Mouse (Mus musculus): ENCODE data around the gene Arhgef10l. TPM values are rescaled to one million over a fixed set of nuclear protein-coding genes. Genes with fewer than 3 reads are reported as not detected.

The Arhgef10l gene
- polyA plus RNA-seq, 2 experiments, result 2.4 to 2.5 TPM

DNA sequence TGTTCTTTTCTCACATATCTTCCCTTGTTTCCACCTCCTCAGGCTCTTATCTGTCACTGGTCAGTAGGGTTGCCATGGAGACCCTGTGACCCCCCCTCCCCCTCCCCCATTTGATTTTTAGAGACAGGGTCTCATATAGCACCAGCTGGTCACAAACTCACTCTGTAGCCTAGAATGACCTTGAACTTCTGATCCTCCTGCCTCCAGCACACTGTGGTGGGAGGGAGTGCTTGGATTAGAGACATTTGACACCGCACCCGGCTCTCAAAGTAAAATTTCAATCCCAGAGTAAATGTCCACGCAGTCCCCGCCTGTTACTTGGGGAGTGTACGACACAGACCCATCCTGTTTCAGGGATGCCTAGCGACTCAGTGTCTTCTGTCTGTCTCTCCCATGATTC, 51.7 kb downstream of the Arhgef10l start:
- H3K4me1 ChIP-seq (replicated peaks; ENCODE audit: control insufficient read depth in 2 of 2, insufficient read depth in 2 of 2, low read length in 1 of 2), result peaks cover 0 to 8% of the 10 kb centered on the region in 2 experiments; a peak in 1 of 4 replicates
- H3K36me3 ChIP-seq (replicated peaks; ENCODE audit: control insufficient read depth, insufficient read depth, low read depth), result no peaks in the 10 kb centered on the region
- H3K4me3 ChIP-seq (ENCODE audit: insufficient read depth in 1 of 2, low read depth in 2 of 2, low read length in 2 of 2), result no peak overlapping the region
- H3K9me3 ChIP-seq (ENCODE audit: control insufficient read depth, low read length), result no peaks in the 10 kb centered on the region
- DNase-seq (ENCODE audit: low read depth in 3 of 3, low spot score in 3 of 3), result no peak
- 64% methylated on average over 6 of the region's 6 CpGs for WGBS (ENCODE audit: insufficient replicate concordance)
- TF ChIP-seq EP300 (IDR thresholded peaks at IDR 0.05; ENCODE audit: low read depth) (no peak), CTCF (IDR thresholded peaks at IDR 0.05; ENCODE audit: low read depth) (no peak)
- H3K4me2 ChIP-seq (ENCODE audit: low read depth), result no peak overlapping the region
- no peaks in the 10 kb centered on the region for H3K27me3 ChIP-seq (ENCODE audit: control insufficient read depth, insufficient read depth, low read length)
- no peak overlapping the region for H3K27ac ChIP-seq
- no peak for ATAC-seq (ENCODE audit: insufficient read depth)
- H3K9ac ChIP-seq (replicated peaks), result no peak overlapping the region

GRCm38 (mm10) chr4:140610841-140611609, 54.8 kb downstream of the Arhgef10l start:
- Histone ChIP-seq H3K9me3 (ENCODE audit: control insufficient read depth, low read length) (no peaks in the 10 kb centered on the region), H3K4me1 (replicated peaks; ENCODE audit: control insufficient read depth in 2 of 2, insufficient read depth in 2 of 2, low read length in 1 of 2) (peaks cover 0 to 4% of the 10 kb centered on the region in 2 experiments; a peak in 1 of 4 replicates), H3K4me3 (ENCODE audit: insufficient read depth in 1 of 2, low read depth in 2 of 2, low read length in 2 of 2) (no peak overlapping the region), H3K9ac (replicated peaks) (no peak overlapping the region), H3K27me3 (ENCODE audit: control insufficient read depth, insufficient read depth, low read length) (no peaks in the 10 kb centered on the region), H3K36me3 (replicated peaks; ENCODE audit: control insufficient read depth, insufficient read depth, low read depth) (no peaks in the 10 kb centered on the region), H3K4me2 (ENCODE audit: low read depth) (no peak overlapping the region), H3K27ac (no peak overlapping the region)
- 48% methylated on average over 12 of the region's 12 CpGs for WGBS (ENCODE audit: insufficient replicate concordance)
- ATAC-seq (ENCODE audit: insufficient read depth) (no peak), DNase-seq (ENCODE audit: low read depth in 3 of 3, low spot score in 3 of 3) (no peak)
- TF ChIP-seq CTCF (IDR thresholded peaks at IDR 0.05; ENCODE audit: low read depth), result no peak

DNA sequence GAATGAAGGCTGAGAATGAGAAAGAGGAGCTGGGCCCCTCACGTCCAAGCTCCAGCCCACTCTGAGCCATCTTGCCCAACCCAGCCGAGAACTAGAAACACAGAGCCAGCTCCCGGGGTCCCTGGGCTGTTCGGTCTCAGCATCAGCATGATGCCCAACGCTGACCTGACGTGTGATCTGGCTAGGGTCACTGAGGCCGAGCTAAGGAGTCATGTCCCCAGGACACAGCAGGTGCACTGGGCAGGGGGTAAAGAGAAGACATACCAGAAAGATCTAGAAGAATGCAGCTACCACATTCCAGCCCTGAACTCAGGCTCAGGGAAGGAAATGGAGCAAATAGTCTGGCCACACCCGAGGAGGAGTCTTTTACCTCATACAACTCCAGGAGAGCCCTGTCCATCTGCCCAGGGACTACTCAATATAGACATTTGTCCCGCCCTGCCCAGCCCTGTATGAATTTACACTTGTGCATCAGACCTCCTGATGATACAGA, 57.5 kb downstream of the Arhgef10l start:
- TF ChIP-seq EP300 (IDR thresholded peaks at IDR 0.05; ENCODE audit: low read depth) (no peak), CTCF (IDR thresholded peaks at IDR 0.05; ENCODE audit: low read depth) (no peak)
- 64% methylated on average over 9 of the region's 9 CpGs for WGBS (ENCODE audit: insufficient replicate concordance)

DNA sequence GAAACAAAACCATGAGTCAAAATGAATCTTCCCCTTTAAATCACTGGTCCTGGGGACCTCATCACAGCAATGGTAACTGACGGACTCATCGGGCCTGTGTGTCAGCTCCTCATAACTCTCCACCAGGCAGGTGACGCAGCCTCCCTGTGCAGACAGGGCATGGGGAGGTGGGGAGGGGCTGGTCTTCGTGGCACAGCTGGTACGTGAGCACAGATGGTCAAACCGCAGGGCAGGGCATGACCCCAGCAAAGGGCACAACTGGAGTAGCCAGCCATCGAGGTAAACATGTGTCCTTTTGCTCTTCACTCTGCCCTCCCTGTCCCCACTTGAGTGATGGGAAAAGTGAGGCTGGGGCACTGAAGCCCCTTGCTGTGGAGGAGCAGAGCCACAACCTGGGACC, 59.0 kb downstream of the Arhgef10l start:
- no peaks in the 10 kb centered on the region for H3K4me1 ChIP-seq (replicated peaks; ENCODE audit: control insufficient read depth in 2 of 2, insufficient read depth in 2 of 2, low read length in 1 of 2)
- H3K27me3 ChIP-seq (ENCODE audit: control insufficient read depth, insufficient read depth, low read length), result no peaks in the 10 kb centered on the region
- H3K4me3 ChIP-seq (ENCODE audit: insufficient read depth in 1 of 2, low read depth in 2 of 2, low read length in 2 of 2), result no peak overlapping the region
- H3K36me3 ChIP-seq (replicated peaks; ENCODE audit: control insufficient read depth, insufficient read depth, low read depth), result no peaks in the 10 kb centered on the region
- WGBS (ENCODE audit: insufficient replicate concordance), result 70% methylated on average over 7 of the region's 7 CpGs
- H3K9me3 ChIP-seq (ENCODE audit: control insufficient read depth, low read length), result no peaks in the 10 kb centered on the region
- no peak for ATAC-seq (ENCODE audit: insufficient read depth)
- DNase-seq (ENCODE audit: low read depth in 3 of 3, low spot score in 3 of 3), result no peak
- H3K9ac ChIP-seq (replicated peaks), result no peak overlapping the region
- no peak overlapping the region for H3K27ac ChIP-seq
- TF ChIP-seq EP300 (IDR thresholded peaks at IDR 0.05; ENCODE audit: low read depth) (no peak), CTCF (IDR thresholded peaks at IDR 0.05; ENCODE audit: low read depth) (no peak)
- H3K4me2 ChIP-seq (ENCODE audit: low read depth), result no peak overlapping the region

More for the DNA sequence above, 57.5 kb downstream of the Arhgef10l start:
- H3K9ac ChIP-seq (replicated peaks), result no peak overlapping the region
- DNase-seq (ENCODE audit: low read depth in 3 of 3, low spot score in 3 of 3), result no peak
- no peaks in the 10 kb centered on the region for H3K9me3 ChIP-seq (ENCODE audit: control insufficient read depth, low read length)
- no peaks in the 10 kb centered on the region for H3K36me3 ChIP-seq (replicated peaks; ENCODE audit: control insufficient read depth, insufficient read depth, low read depth)
- H3K27me3 ChIP-seq (ENCODE audit: control insufficient read depth, insufficient read depth, low read length), result no peaks in the 10 kb centered on the region
- H3K4me1 ChIP-seq (replicated peaks; ENCODE audit: control insufficient read depth in 2 of 2, insufficient read depth in 2 of 2, low read length in 1 of 2), result no peaks in the 10 kb centered on the region
- no peak overlapping the region for H3K27ac ChIP-seq
- no peak overlapping the region for H3K4me3 ChIP-seq (ENCODE audit: insufficient read depth in 1 of 2, low read depth in 2 of 2, low read length in 2 of 2)
- no peak overlapping the region for H3K4me2 ChIP-seq (ENCODE audit: low read depth)
- no peak for ATAC-seq (ENCODE audit: insufficient read depth)

GRCm38 (mm10) chr4:140606197-140606596, 59.6 kb downstream of the Arhgef10l start:
- no peak overlapping the region for H3K27ac ChIP-seq
- no peak for ATAC-seq (ENCODE audit: insufficient read depth)
- no peaks in the 10 kb centered on the region for H3K4me1 ChIP-seq (replicated peaks; ENCODE audit: control insufficient read depth in 2 of 2, insufficient read depth in 2 of 2, low read length in 1 of 2)
- TF ChIP-seq EP300 (IDR thresholded peaks at IDR 0.05; ENCODE audit: low read depth) (no peak), CTCF (IDR thresholded peaks at IDR 0.05; ENCODE audit: low read depth) (no peak)
- WGBS (ENCODE audit: insufficient replicate concordance), result 60% methylated on average over 7 of the region's 7 CpGs
- H3K9me3 ChIP-seq (ENCODE audit: control insufficient read depth, low read length), result no peaks in the 10 kb centered on the region
- no peak overlapping the region for H3K9ac ChIP-seq (replicated peaks)
- H3K4me2 ChIP-seq (ENCODE audit: low read depth), result no peak overlapping the region
- H3K27me3 ChIP-seq (ENCODE audit: control insufficient read depth, insufficient read depth, low read length), result no peaks in the 10 kb centered on the region
- H3K4me3 ChIP-seq (ENCODE audit: insufficient read depth in 1 of 2, low read depth in 2 of 2, low read length in 2 of 2), result no peak overlapping the region
- H3K36me3 ChIP-seq (replicated peaks; ENCODE audit: control insufficient read depth, insufficient read depth, low read depth), result no peaks in the 10 kb centered on the region
- no peak for DNase-seq (ENCODE audit: low read depth in 3 of 3, low spot score in 3 of 3)

Data from liver, embryonic 14.5 days (tissue).